Mouse (Mus musculus) hindlimb bud, embryonic 11.5 days (tissue): ENCODE measurements around the gene Rbm12.

Experiments used
- DNase-seq: peaks from one replicate; pipeline ENCODE4 v3.0.0-alpha.2; 2012; ENCODE audit warnings: low read depth, low spot score; ENCODE audit errors: extremely low spot score

The Rbm12 gene

DNA sequence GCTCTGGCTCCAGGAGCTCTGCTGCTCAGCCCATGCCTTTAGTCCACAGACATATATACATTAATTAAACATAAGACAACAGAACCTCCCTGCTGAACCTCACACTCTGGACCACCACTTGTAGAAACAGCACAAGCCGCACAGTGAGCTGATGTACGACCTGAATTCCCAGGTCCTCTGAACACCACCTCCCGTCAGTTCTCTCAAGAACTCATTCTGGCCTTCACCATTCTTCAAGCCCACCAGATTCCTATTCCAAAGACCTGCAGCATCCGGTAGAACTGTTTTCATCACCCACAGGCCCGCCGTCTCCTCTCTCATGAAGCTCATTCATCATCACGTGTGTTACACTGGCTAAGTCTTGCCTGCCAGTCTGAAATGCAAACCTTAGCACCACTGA, 31.4 kb downstream of the Rbm12 start:
- DNase-seq: no peak

DNA sequence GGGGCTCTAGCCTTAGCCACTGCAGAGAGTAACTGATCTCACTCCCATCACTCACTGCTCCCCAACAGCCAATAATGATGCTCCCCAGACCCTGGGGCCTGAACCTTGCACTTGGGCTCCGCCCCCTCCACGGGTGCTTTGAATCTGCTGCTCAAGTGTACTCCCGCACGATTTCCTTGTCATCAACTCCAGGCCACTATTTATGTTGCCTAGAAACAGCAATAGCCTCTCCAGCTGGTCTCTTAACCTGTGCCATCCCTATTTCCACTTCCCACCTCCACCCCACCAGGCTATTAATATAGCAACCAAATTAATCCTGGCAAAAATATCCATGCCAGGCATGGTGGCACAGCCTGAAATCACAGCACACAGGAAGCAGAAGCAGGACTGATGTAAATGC, 32.1 kb downstream of the Rbm12 start:
- no peak for DNase-seq

- no peak for DNase-seq
These were observed 32.6 kb downstream of the Rbm12 start for GRCm38 (mm10) chr2:156079183-156079560.

DNA sequence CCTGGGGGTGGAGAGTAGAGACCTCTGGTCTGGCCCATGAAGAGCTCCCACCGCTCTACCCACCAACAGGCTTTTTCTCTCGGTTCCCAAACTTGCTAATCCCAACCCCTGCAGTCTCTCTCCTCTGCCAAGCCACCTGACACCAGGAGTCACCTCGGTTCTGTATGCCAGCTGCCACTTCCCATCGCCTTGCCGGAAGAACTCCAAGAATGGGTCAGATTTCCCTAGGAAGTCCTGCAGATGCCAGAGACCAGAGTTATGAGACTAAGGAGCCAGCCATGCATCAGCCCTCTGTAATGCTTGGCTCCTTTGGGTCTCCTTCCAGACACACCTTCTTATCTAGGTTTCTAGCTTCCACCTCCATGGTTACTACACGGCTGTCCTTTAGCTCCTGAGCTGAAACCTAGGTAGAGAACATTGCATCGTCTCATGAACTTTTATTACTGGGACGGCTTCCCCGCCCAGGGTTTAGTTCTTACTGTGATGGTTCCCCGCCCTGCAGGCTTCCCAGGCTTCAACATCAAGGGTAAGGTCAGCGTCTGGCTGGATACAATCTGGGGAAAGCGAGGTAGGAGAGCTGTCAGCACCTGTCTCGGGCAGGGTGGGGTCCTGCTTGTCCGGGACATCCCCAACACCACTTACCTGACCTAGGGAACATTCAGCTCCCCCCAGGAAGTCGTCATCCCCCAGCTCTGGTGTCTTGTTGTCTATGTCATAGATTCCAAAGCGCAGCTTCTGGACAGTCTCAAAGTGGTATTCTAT, 33.2 kb downstream of the Rbm12 start:
- no peak for DNase-seq

- no peak for DNase-seq
These were observed 34.3 kb downstream of the Rbm12 start for GRCm38 (mm10) chr2:156077461-156077860.

DNA sequence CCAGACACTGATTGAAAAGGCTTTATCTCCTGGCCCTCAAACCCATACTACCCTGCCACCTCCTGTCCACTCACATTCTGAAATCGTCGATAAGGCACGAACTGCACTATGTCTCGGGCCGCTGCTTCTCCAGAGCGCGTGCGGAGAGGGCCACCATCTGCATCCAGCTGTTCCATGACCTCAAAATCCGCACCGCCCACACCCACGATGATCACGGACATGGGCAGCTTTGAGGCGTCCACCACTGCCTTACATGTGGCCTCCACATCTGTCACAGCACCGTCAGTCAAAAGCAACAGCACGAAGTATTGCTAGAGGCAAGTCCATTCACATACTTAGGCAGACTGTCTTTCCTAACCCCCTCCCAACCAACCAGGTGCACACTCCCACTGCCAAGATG, 38.1 kb downstream of the Rbm12 start:
- no peak for DNase-seq

- DNase-seq: no peak
These were observed 40.5 kb downstream of the Rbm12 start for GRCm38 (mm10) chr2:156071236-156071635.

DNA sequence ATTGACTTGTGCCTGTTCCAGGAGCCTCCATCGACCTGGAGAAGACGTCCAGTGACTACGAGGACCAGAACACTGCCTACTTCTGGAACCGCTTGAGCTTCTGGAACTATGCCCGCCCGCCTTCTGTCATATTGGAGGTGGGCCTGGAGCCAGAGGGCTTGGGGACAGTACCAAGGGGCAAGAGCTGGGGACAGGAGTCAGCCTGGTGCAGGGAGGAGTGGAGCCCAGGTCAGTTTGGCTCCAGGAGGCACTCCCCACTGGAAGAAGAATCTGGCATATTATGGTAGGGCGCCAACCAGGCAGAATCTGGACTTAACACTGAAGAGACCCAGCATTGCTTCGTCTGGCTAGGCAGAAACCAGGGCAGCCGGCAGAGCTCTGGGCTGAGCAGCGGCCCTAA, 43.9 kb downstream of the Rbm12 start:
- DNase-seq: no peak

- DNase-seq: no peak
These were observed 45.7 kb downstream of the Rbm12 start for GRCm38 (mm10) chr2:156066126-156066525.

GRCm38 (mm10) chr2:156065099-156066041, 46.4 kb downstream of the Rbm12 start, which contains the start of gene Spag4:
Spag4 (plus strand) TSS chr2:156065175.
- no peak for DNase-seq

DNA sequence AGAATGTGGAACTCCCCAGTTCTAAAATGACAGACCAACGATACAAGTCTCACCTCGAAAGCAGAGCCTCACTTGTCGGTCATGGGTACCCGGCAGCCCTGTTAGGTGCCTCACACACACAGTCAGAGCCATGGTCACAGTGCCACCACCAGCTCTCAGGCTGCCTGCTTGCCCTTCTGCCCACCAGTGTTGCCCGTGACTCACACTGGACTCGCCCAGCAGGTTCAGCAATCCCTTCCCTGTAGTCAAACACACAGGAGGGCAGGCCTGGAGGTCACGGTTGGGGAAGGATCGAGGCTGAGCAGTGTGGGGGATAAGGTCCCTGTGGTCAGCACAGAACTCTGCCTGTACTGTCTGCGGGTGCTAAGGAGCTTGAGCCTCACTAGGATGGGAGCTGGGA, 59.0 kb downstream of the Rbm12 start, which contains the start of gene Fer1l4:
TSS of gene Fer1l4 (minus strand) at position 132 of the 400 bp plus-strand sequence.
- DNase-seq: no peak

- no peak for DNase-seq
These were observed 63.8 kb downstream of the Rbm12 start for GRCm38 (mm10) chr2:156047929-156048328.

- no peak for DNase-seq
These were observed 68.9 kb downstream of the Rbm12 start for GRCm38 (mm10) chr2:156042903-156043302.
